Mouse (Mus musculus) cerebellum, adult 2 months (tissue): ENCODE results near the gene Zbtb11. TPM values are rescaled to one million over a fixed set of nuclear protein-coding genes. Genes with fewer than 3 reads are reported as not detected.

Source experiments
- DNase-seq, 2 experiments: peaks; one replicate each; pipeline ENCODE4 v3.0.0; 2021
- H3K27ac ChIP-seq: fragments of 200-500 bp; 2 replicates; pipeline ENCODE4 v1.5.1; 2012; ENCODE audit warnings: low read length, control low read depth, inconsistent platforms; ENCODE audit not compliant: insufficient read depth
- H3K27me3 ChIP-seq: fragments of 200-500 bp; 2 replicates; pipeline ENCODE4 v1.6.1; 2012; ENCODE audit warnings: inconsistent platforms, mild to moderate bottlenecking, low read length, moderate library complexity; ENCODE audit not compliant: control insufficient read depth, insufficient read depth
- H3K4me1 ChIP-seq: fragments of 200-500 bp; 2 replicates; pipeline ENCODE4 v1.6.1; 2011; ENCODE audit warnings: low read length; ENCODE audit not compliant: control insufficient read depth, insufficient read depth
- H3K4me3 ChIP-seq: fragments of 200-500 bp; replicated peaks from 2 replicates; pipeline ENCODE3; 2011; ENCODE audit warnings: mild to moderate bottlenecking, low read depth, low read length, control low read depth; ENCODE audit not compliant: insufficient read depth
- CTCF ChIP-seq: fragments of 200-500 bp; IDR thresholded peaks from 2 replicates; pipeline ENCODE4 v1.5.1; 2011; ENCODE audit warnings: low read depth, mild to moderate bottlenecking, control low read depth, low read length, moderate library complexity, borderline replicate concordance; ENCODE audit not compliant: insufficient read depth
- POLR2A ChIP-seq: fragments of 200-500 bp; IDR thresholded peaks from 2 replicates; pipeline ENCODE4 v1.6.1; 2011; ENCODE audit warnings: low read length, control low read depth, borderline replicate concordance; ENCODE audit not compliant: insufficient read depth
- WGBS: fragments of 180-500 bp; shearing (Covaris S2); methylation state at CpG from one replicate; pipeline ENCODE4 v1.1.7; 2018; 5-methylcytosine and 5-hydroxymethylcytosine counted together
- polyA plus RNA-seq: library from polyadenylated mRNA; depleted of rRNA; stranded (reverse); fragments of >200 nt; gene quantifications from 2 replicates; pipeline ENCODE4 v1.2.3, GENCODE M21; 2012

Zbtb11 gene
- polyA plus RNA-seq, 1 experiment, result 27.5 TPM

GRCm38 (mm10) chr16:56012789-56013743 is 39.4 kb downstream of the Zbtb11 start:
- TF ChIP-seq CTCF (no peak), POLR2A (no peak)
- no peak for DNase-seq
- 90% methylated on average over 10 of the region's 10 CpGs for WGBS

GRCm38 (mm10) chr16:56014076-56014475 is 40.4 kb downstream of the Zbtb11 start:
- Histone ChIP-seq H3K4me1 (no peaks in the 10 kb centered on the region), H3K27me3 (no peaks in the 10 kb centered on the region), H3K4me3 (no peak overlapping the region), H3K27ac (no peak overlapping the region)
- 87% methylated on average over 7 of the region's 7 CpGs for WGBS
- TF ChIP-seq CTCF (no peak), POLR2A (no peak)
- DNase-seq, result no peak

More at GRCm38 (mm10) chr16:56012789-56013743, 39.4 kb downstream of the Zbtb11 start:
- H3K4me1 ChIP-seq, result no peaks in the 10 kb centered on the region
- no peaks in the 10 kb centered on the region for H3K27me3 ChIP-seq
- H3K4me3 ChIP-seq, result no peak overlapping the region
- H3K27ac ChIP-seq, result no peak overlapping the region

GRCm38 (mm10) chr16:56019660-56020059 is 46.0 kb downstream of the Zbtb11 start:
- H3K4me3 ChIP-seq, result no peak overlapping the region
- TF ChIP-seq POLR2A (no peak), CTCF (no peak)
- DNase-seq, result no peak
- WGBS, result 98% methylated on average over 7 of the region's 7 CpGs
- no peaks in the 10 kb centered on the region for H3K27me3 ChIP-seq
- no peak overlapping the region for H3K27ac ChIP-seq
- H3K4me1 ChIP-seq, result no peaks in the 10 kb centered on the region; the same call in 1 of the 2 replicates

- TF ChIP-seq CTCF (no peak), POLR2A (no peak)
- Histone ChIP-seq H3K4me3 (peak overlapping the region; percentile 98), H3K4me1 (no peaks in the 10 kb centered on the region; the same call in 1 of the 2 replicates), H3K27ac (no peak overlapping the region), H3K27me3 (no peaks in the 10 kb centered on the region)
- DNase-seq, result no peak
- WGBS, result 27% methylated on average over 12 of the region's 12 CpGs
These were observed 54.4 kb downstream of the Zbtb11 start for GRCm38 (mm10) chr16:56027854-56028629.

- under 1% methylated on average over 62 of the region's 62 CpGs for WGBS
- TF ChIP-seq POLR2A, result no peak
- no peak for TF ChIP-seq CTCF
- Histone ChIP-seq H3K4me1 (no peaks in the 10 kb centered on the region; the same call in 1 of the 2 replicates), H3K4me3 (peak overlapping the region; percentile 98), H3K27me3 (no peaks in the 10 kb centered on the region), H3K27ac (peak overlapping the region; percentile 30)
- peak in 1 of 2 experiments; percentile 75 for DNase-seq
These were observed 55.3 kb downstream of the Zbtb11 start for GRCm38 (mm10) chr16:56028722-56029551.

GRCm38 (mm10) chr16:56029661-56030082 is 56.0 kb downstream of the Zbtb11 start, which contains the start of gene Pcnp:
TSS of gene Pcnp (minus strand) at chr16:56029739.
- H3K27me3 ChIP-seq, result no peaks in the 10 kb centered on the region
- under 1% methylated on average over 39 of the region's 39 CpGs for WGBS
- peak within 1 kb of the TSS; percentile 98 for H3K4me3 ChIP-seq
- no peaks in the 10 kb centered on the region; the same call in 1 of the 2 replicates for H3K4me1 ChIP-seq
- TF ChIP-seq POLR2A (peak; percentile 99), CTCF (no peak)
- peak; percentile 98 for DNase-seq
- H3K27ac ChIP-seq, result peak within 1 kb of the TSS; percentile 80

- H3K4me1 ChIP-seq, result peaks cover 3% of the 10 kb centered on the region
- WGBS, result 93% methylated on average over 6 of the region's 6 CpGs
- H3K27ac ChIP-seq, result no peak overlapping the region
- TF ChIP-seq POLR2A (no peak), CTCF (no peak)
- no peak for DNase-seq
- H3K4me3 ChIP-seq, result no peak overlapping the region
- no peaks in the 10 kb centered on the region for H3K27me3 ChIP-seq
These were observed 60.9 kb downstream of the Zbtb11 start for GRCm38 (mm10) chr16:56034566-56034965.
